Mouse (Mus musculus) stomach, embryonic 16.5 days (tissue): ENCODE data around the gene Tln1. TPM values are rescaled to one million over a fixed set of nuclear protein-coding genes. Genes with fewer than 3 reads are reported as not detected.
"Not testable (repeated sequence)": the region's sequence is repeated elsewhere in the genome, so short reads cannot be mapped to it uniquely, and the experiment has no call there.

Experiments used
- ATAC-seq: fragments of 200-750 bp; cut with Nextera tagmentation; 2 replicates; pipeline ENCODE4 v1.8.0; 2017; ENCODE audit warnings: moderate number of reproducible peaks, moderate TSS enrichment; ENCODE audit not compliant: insufficient read depth, low FRiP score
- H3K27ac ChIP-seq: fragments of 300-500 bp; sonication (generic); 2 replicates; pipeline ENCODE4 v1.5.1; 2014; ENCODE audit warnings: low read length
- H3K27me3 ChIP-seq: fragments of 300-500 bp; sonication (generic); 2 replicates; pipeline ENCODE4 v1.6.1; 2014; ENCODE audit warnings: low read length, control low read depth, mixed read lengths; ENCODE audit not compliant: control insufficient read depth, insufficient read depth
- H3K36me3 ChIP-seq: fragments of 300-500 bp; sonication (generic); 2 replicates; pipeline ENCODE4 v1.6.1; 2014; ENCODE audit warnings: low read length; ENCODE audit not compliant: control insufficient read depth, insufficient read depth
- H3K4me1 ChIP-seq: fragments of 300-500 bp; sonication (generic); 2 replicates; pipeline ENCODE4 v1.6.1; 2014; ENCODE audit warnings: low read length, control low read depth, mixed read lengths; ENCODE audit not compliant: control insufficient read depth, insufficient read depth
- H3K4me2 ChIP-seq: fragments of 300-500 bp; sonication (generic); 2 replicates; pipeline ENCODE4 v1.6.1; 2014; ENCODE audit warnings: low read depth, low read length, mixed read lengths
- H3K4me3 ChIP-seq: fragments of 300-500 bp; sonication (generic); replicated peaks from 2 replicates; pipeline ENCODE4 v1.5.1; 2014; ENCODE audit warnings: mild to moderate bottlenecking, low read length
- H3K9ac ChIP-seq: fragments of 300-500 bp; sonication (generic); 2 replicates; pipeline ENCODE4 v1.6.1; 2014; ENCODE audit warnings: low read length
- H3K9me3 ChIP-seq: fragments of 300-500 bp; sonication (generic); replicated peaks from 2 replicates; pipeline ENCODE4 v1.6.1; 2016; ENCODE audit warnings: low read length, control low read depth; ENCODE audit not compliant: control insufficient read depth
- WGBS: fragments of 180-500 bp; shearing (Covaris S2); extraction: QIAGEN DNeasy Blood & Tissue Kit; methylation state at CpG from one replicate; pipeline ENCODE4 v1.1.7; 2014; 5-methylcytosine and 5-hydroxymethylcytosine counted together
- polyA plus RNA-seq: library from polyadenylated mRNA; unstranded; fragments of >200 nt; fragmentation: Nextera tagmentation; extraction: Ambion mirVana; gene quantifications from 2 replicates; pipeline ENCODE4 v1.2.1, GENCODE M21; 2015

Tln1 gene
- polyA plus RNA-seq, 1 experiment from 2014 or later, result 64.8 TPM

- not testable (repeated sequence) for H3K4me2 ChIP-seq, H3K4me1 ChIP-seq, H3K36me3 ChIP-seq, H3K27me3 ChIP-seq, H3K27ac ChIP-seq, H3K4me3 ChIP-seq, ATAC-seq, H3K9ac ChIP-seq, H3K9me3 ChIP-seq
- WGBS, result 87% methylated on average over 5 of the region's 5 CpGs
Measured at GRCm38 (mm10) chr4:43485666-43486065, 76.8 kb downstream of the Tln1 start.

- H3K4me2 ChIP-seq, result no peak within 1 kb of the TSS
- WGBS, result 54% methylated on average over 12 of the region's 12 CpGs
- ATAC-seq, result no peak
- no peak within 1 kb of the TSS for H3K9ac ChIP-seq
- no peaks in the 10 kb centered on the region for H3K27me3 ChIP-seq
- no peaks in the 10 kb centered on the region for H3K9me3 ChIP-seq
- no peak within 1 kb of the TSS for H3K4me3 ChIP-seq
- H3K27ac ChIP-seq, result no peak within 1 kb of the TSS
- H3K4me1 ChIP-seq, result no peaks in the 10 kb centered on the region; the same call in 1 of the 2 replicates
- H3K36me3 ChIP-seq, result no peaks in the 10 kb centered on the region
Measured at GRCm38 (mm10) chr4:43483535-43484091, 78.9 kb downstream of the Tln1 start, which contains the start of gene Sit1. Gene Sit1 (minus strand): TSS chr4:43483734.

GRCm38 (mm10) chr4:43482591-43482990, 79.9 kb downstream of the Tln1 start:
- H3K27me3 ChIP-seq, result no peaks in the 10 kb centered on the region
- H3K9ac ChIP-seq, result no peak overlapping the region
- WGBS, result 64% methylated on average over 10 of the region's 10 CpGs
- no peak for ATAC-seq
- H3K36me3 ChIP-seq, result no peaks in the 10 kb centered on the region
- H3K9me3 ChIP-seq, result no peaks in the 10 kb centered on the region
- no peaks in the 10 kb centered on the region; the same call in 1 of the 2 replicates for H3K4me1 ChIP-seq
- no peak overlapping the region for H3K4me3 ChIP-seq
- H3K4me2 ChIP-seq, result no peak overlapping the region
- no peak overlapping the region for H3K27ac ChIP-seq

- WGBS, result 63% methylated on average over 7 of the region's 7 CpGs
- H3K27ac ChIP-seq, result no peak overlapping the region
- no peaks in the 10 kb centered on the region for H3K36me3 ChIP-seq
- no peaks in the 10 kb centered on the region; the same call in 1 of the 2 replicates for H3K4me1 ChIP-seq
- H3K27me3 ChIP-seq, result no peaks in the 10 kb centered on the region
- no peak overlapping the region for H3K4me2 ChIP-seq
- H3K9ac ChIP-seq, result no peak overlapping the region
- no peak overlapping the region for H3K4me3 ChIP-seq
- ATAC-seq, result no peak
- no peaks in the 10 kb centered on the region for H3K9me3 ChIP-seq
Measured at GRCm38 (mm10) chr4:43481894-43482456, 80.5 kb downstream of the Tln1 start.

Other genes with a start within 250 kb of the Tln1 start
- 10.4 and 15.1 TPM in 2 replicates for gene Rusc2, start 180.7 kb downstream of the Tln1 start, polyA plus RNA-seq
- not detected in 2 replicates for gene Fam166b, start 133.6 kb downstream of the Tln1 start, polyA plus RNA-seq
- 1.7 TPM in 2 replicates for gene Tesk1, start 120.8 kb downstream of the Tln1 start, polyA plus RNA-seq
- 2.6 and 3.5 TPM in 2 replicates for gene Cd72, start 108.1 kb downstream of the Tln1 start, polyA plus RNA-seq
- not detected in 2 replicates for gene Sit1, start 79.0 kb downstream of the Tln1 start, polyA plus RNA-seq
- 106 and 113 TPM in 2 replicates for gene Ccdc107, start 69.8 kb downstream of the Tln1 start, polyA plus RNA-seq
- 45.0 and 46.1 TPM in 2 replicates for gene Arhgef39, start 63.0 kb downstream of the Tln1 start, polyA plus RNA-seq
- 22.3 and 22.9 TPM in 2 replicates for gene Car9, start 55.7 kb downstream of the Tln1 start, polyA plus RNA-seq
- 1,306 and 1,388 TPM in 2 replicates for gene Tpm2, start 38.9 kb downstream of the Tln1 start, polyA plus RNA-seq
- gene Creb3, start 359 bp downstream of the Tln1 start, polyA plus RNA-seq, result 71.4 and 84.7 TPM in 2 replicates
- gene Rgp1, start 16.0 kb upstream of the Tln1 start, polyA plus RNA-seq, result 25.9 and 37.2 TPM in 2 replicates
- 14.2 and 15.6 TPM in 2 replicates for gene Gba2, start 16.2 kb upstream of the Tln1 start, polyA plus RNA-seq
- 0.48 and 0.95 TPM in 2 replicates for gene Msmp, start 21.8 kb upstream of the Tln1 start, polyA plus RNA-seq
- gene Npr2, start 69.2 kb upstream of the Tln1 start, polyA plus RNA-seq, result 8.9 and 9.6 TPM in 2 replicates
- gene Spag8, start 90.9 kb upstream of the Tln1 start, polyA plus RNA-seq, result 1.3 TPM in 2 replicates
- 97.0 and 101 TPM in 2 replicates for gene Hint2, start 93.8 kb upstream of the Tln1 start, polyA plus RNA-seq
- gene Tmem8b, start 106.3 kb upstream of the Tln1 start, polyA plus RNA-seq, result 3.0 and 3.5 TPM in 2 replicates
- 2.6 and 3.2 TPM in 2 replicates for gene Fam221b, start 106.5 kb upstream of the Tln1 start, polyA plus RNA-seq
- not detected in 2 replicates for gene Olfr70, start 138.1 kb upstream of the Tln1 start, polyA plus RNA-seq
- not detected in 2 replicates for gene Olfr71, start 147.6 kb upstream of the Tln1 start, polyA plus RNA-seq
- 1.6 and 2.2 TPM in 2 replicates for gene Hrct1, start 164.5 kb upstream of the Tln1 start, polyA plus RNA-seq
- 0.05 and 0.06 TPM in 2 replicates for gene Spaar, start 167.3 kb upstream of the Tln1 start, polyA plus RNA-seq
- gene Olfr159, start 208.3 kb upstream of the Tln1 start, polyA plus RNA-seq, result not detected in 2 replicates